Mouse (Mus musculus) heart, embryonic 16.5 days (tissue): Measurements from ENCODE around the gene St6galnac3. TPM values are rescaled to one million over a fixed set of nuclear protein-coding genes. Genes with fewer than 3 reads are reported as not detected.

ENCODE experiments used
- ATAC-seq: fragments of 200-750 bp; cut with Nextera tagmentation; replicated peaks from 2 replicates; pipeline ENCODE4 v1.8.0; 2017; ENCODE audit warnings: moderate number of reproducible peaks; ENCODE audit not compliant: insufficient read depth, low FRiP score; ENCODE audit errors: extremely low read depth
- H3K27ac ChIP-seq: fragments of 300-500 bp; sonication (generic); 2 replicates; pipeline ENCODE4 v1.5.1; 2014; ENCODE audit warnings: mild to moderate bottlenecking, low read length, control low read depth, moderate library complexity
- H3K27me3 ChIP-seq: fragments of 300-500 bp; sonication (generic); 2 replicates; pipeline ENCODE4 v1.6.1; 2014; ENCODE audit warnings: low read length, mixed read lengths; ENCODE audit not compliant: control insufficient read depth, insufficient read depth
- H3K36me3 ChIP-seq: fragments of 300-500 bp; sonication (generic); 2 replicates; pipeline ENCODE4 v1.6.1; 2014; ENCODE audit not compliant: control insufficient read depth, insufficient read depth
- H3K4me1 ChIP-seq: fragments of 300-500 bp; sonication (generic); 2 replicates; pipeline ENCODE4 v1.6.1; 2014; ENCODE audit warnings: low read length, mixed read lengths; ENCODE audit not compliant: control insufficient read depth, insufficient read depth
- H3K4me2 ChIP-seq: fragments of 300-500 bp; sonication (generic); 2 replicates; pipeline ENCODE4 v1.6.1; 2014; ENCODE audit warnings: low read depth, mild to moderate bottlenecking, control low read depth, low read length
- H3K4me3 ChIP-seq: fragments of 300-500 bp; sonication (generic); 2 replicates; pipeline ENCODE4 v1.5.1; 2014; ENCODE audit warnings: mild to moderate bottlenecking, control low read depth, low read length
- H3K9ac ChIP-seq: fragments of 300-500 bp; sonication (generic); 2 replicates; pipeline ENCODE4 v1.6.1; 2014; ENCODE audit warnings: low read length, control low read depth
- H3K9me3 ChIP-seq: fragments of 300-500 bp; sonication (generic); replicated peaks from 2 replicates; pipeline ENCODE4 v1.6.1; 2016; ENCODE audit warnings: low read length; ENCODE audit not compliant: control insufficient read depth
- WGBS: fragments of 180-500 bp; shearing (Covaris S2); extraction: QIAGEN DNeasy Blood & Tissue Kit; methylation state at CpG from one replicate; pipeline ENCODE4 v1.1.7; 2014; 5-methylcytosine and 5-hydroxymethylcytosine counted together
- polyA plus RNA-seq: library from polyadenylated mRNA; unstranded; fragments of >200 nt; fragmentation: Nextera tagmentation; extraction: Ambion mirVana; gene quantifications from 2 replicates; pipeline ENCODE4 v1.2.1, GENCODE M21; 2015

Gene St6galnac3
- polyA plus RNA-seq, 1 experiment from 2014 or later, result 20.8 TPM

DNA sequence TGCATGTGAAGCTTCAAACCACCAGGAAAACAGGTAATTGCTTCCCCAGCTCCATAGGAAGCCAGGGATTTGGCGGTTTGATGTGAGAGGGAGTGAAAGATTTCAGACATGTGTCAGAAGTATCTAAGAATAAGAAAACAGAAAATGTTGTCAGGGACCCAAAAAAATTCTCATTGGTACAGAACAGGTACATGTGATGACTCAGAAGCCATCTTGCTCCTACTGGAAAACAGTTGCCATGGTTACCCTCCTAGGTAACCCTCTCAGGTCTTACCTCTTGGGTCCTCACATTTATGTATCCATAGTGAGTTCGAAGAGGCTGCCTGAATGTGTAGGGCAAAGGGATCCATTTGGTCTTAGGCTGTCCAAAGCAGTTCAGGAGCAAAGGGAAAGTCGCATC lies 215.9 kb downstream of the St6galnac3 start:
- Histone ChIP-seq H3K4me3 (no peak overlapping the region), H3K27me3 (no peaks in the 10 kb centered on the region), H3K4me2 (no peak overlapping the region), H3K9ac (no peak overlapping the region), H3K27ac (no peak overlapping the region), H3K9me3 (no peaks in the 10 kb centered on the region), H3K4me1 (0 out of 2 replicates have a peak, but pooled peaks cover 3% of the 10 kb centered on the region), H3K36me3 (no peaks in the 10 kb centered on the region)
- ATAC-seq, result no peak
- 89% methylated on average over 3 of the region's 3 CpGs for WGBS

GRCm38 (mm10) chr3:153508592-153508991 lies 216.4 kb downstream of the St6galnac3 start:
- H3K27me3 ChIP-seq, result no peaks in the 10 kb centered on the region
- H3K4me3 ChIP-seq, result no peak overlapping the region
- no peaks in the 10 kb centered on the region for H3K36me3 ChIP-seq
- H3K9ac ChIP-seq, result no peak overlapping the region
- no peak for ATAC-seq
- H3K27ac ChIP-seq, result no peak overlapping the region
- H3K9me3 ChIP-seq, result no peaks in the 10 kb centered on the region
- no peak overlapping the region for H3K4me2 ChIP-seq
- H3K4me1 ChIP-seq, result 0 out of 2 replicates have a peak, but pooled peaks cover 3% of the 10 kb centered on the region
- 79% methylated on average over 2 of the region's 2 CpGs for WGBS

GRCm38 (mm10) chr3:153507599-153507998 lies 217.4 kb downstream of the St6galnac3 start:
- H3K4me3 ChIP-seq, result no peak overlapping the region
- no peak overlapping the region for H3K4me2 ChIP-seq
- no peak for ATAC-seq
- no peaks in the 10 kb centered on the region for H3K27me3 ChIP-seq
- no peaks in the 10 kb centered on the region for H3K36me3 ChIP-seq
- WGBS, result 81% methylated on average over 2 of the region's 2 CpGs
- H3K9ac ChIP-seq, result no peak overlapping the region
- no peaks in the 10 kb centered on the region for H3K9me3 ChIP-seq
- H3K27ac ChIP-seq, result no peak overlapping the region
- 0 out of 2 replicates have a peak, but pooled peaks cover 3% of the 10 kb centered on the region for H3K4me1 ChIP-seq

DNA sequence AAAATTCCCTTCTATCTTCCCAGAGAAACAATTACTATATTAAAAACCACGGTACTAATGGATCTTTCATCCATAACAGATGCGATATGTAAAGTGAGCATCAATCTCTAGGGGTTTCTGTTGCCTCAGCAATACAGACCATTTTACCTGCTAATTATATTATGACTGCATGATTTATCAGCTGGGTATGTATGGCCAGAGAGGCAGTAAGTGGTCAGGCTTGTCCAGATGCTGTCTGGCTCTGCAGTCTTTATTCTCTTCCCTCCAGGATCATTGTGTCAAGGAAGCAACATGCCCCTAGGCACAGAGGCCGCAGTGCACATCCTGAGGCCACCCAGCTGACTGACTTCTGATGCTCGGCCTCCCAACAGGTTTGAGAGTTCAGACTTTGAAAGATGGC lies 222.5 kb downstream of the St6galnac3 start:
- Histone ChIP-seq H3K9ac (no peak overlapping the region), H3K4me1 (no peaks in the 10 kb centered on the region), H3K4me3 (no peak overlapping the region), H3K4me2 (no peak overlapping the region), H3K27ac (no peak overlapping the region), H3K9me3 (no peaks in the 10 kb centered on the region), H3K36me3 (no peaks in the 10 kb centered on the region), H3K27me3 (no peaks in the 10 kb centered on the region)
- ATAC-seq, result no peak
- 82% methylated on average over 4 of the region's 4 CpGs for whole genome bisulfite sequencing

- Histone ChIP-seq H3K4me2 (no peak overlapping the region), H3K27me3 (no peaks in the 10 kb centered on the region), H3K27ac (no peak overlapping the region), H3K9me3 (no peaks in the 10 kb centered on the region), H3K36me3 (no peaks in the 10 kb centered on the region), H3K9ac (no peak overlapping the region), H3K4me1 (no peaks in the 10 kb centered on the region), H3K4me3 (no peak overlapping the region)
- 58% methylated on average over 3 of the region's 3 CpGs for WGBS
- ATAC-seq, result no peak
Measured at GRCm38 (mm10) chr3:153501333-153501877, 223.6 kb downstream of the St6galnac3 start.

DNA sequence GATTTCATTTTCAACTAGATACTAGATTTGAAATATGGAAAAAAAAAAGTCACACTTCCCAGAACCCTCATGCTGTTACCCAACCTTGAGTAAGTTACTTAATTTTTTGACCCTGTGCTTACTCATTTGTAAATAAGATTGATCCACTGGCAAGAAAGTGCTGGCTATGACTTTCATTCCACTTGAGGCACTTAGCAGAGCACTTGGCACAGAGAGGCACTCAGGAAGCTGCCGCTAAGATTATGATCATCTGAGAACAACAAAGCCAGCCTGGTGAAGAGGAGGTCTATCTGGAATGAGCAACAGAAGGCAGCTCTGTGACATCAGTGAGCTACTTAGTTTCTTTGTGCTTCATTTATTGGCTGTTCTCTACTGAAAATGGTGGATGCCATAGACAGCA lies 232.0 kb downstream of the St6galnac3 start:
- no peaks in the 10 kb centered on the region; the same call in 1 of the 2 replicates for H3K4me1 ChIP-seq
- no peaks in the 10 kb centered on the region for H3K27me3 ChIP-seq
- H3K36me3 ChIP-seq, result no peaks in the 10 kb centered on the region
- no peaks in the 10 kb centered on the region for H3K9me3 ChIP-seq
- no peak overlapping the region for H3K27ac ChIP-seq
- WGBS, result 26% methylated on average over 1 of the region's 1 CpGs
- H3K4me2 ChIP-seq, result no peak overlapping the region
- no peak overlapping the region for H3K4me3 ChIP-seq
- no peak overlapping the region for H3K9ac ChIP-seq
- ATAC-seq, result no peak

DNA sequence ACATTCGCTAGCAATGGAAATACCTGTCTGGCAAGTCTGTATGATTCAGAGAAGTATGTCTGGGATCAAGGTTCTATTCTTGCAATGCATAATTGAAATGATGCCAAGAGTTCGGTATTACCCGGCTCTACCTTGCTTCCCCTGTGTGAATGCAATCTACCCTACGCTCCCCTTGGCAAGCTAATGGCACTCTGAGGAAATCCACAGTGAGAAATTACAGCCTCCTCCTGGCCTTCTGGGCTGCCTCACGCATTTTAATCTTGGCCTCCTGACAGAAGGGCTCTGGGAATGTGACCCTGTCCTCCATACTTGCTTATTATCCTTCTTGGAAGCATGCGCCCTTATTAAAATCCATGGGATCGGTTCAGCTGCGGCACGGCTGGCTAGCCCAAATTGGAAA lies 235.3 kb downstream of the St6galnac3 start:
- no peaks in the 10 kb centered on the region for H3K36me3 ChIP-seq
- H3K4me1 ChIP-seq, result peaks cover 3% of the 10 kb centered on the region
- ATAC-seq, result no peak
- no peaks in the 10 kb centered on the region for H3K9me3 ChIP-seq
- H3K9ac ChIP-seq, result no peak overlapping the region
- no peak overlapping the region for H3K4me2 ChIP-seq
- H3K27ac ChIP-seq, result no peak overlapping the region
- no peak overlapping the region for H3K4me3 ChIP-seq
- no peaks in the 10 kb centered on the region for H3K27me3 ChIP-seq
- WGBS, result 75% methylated on average over 9 of the region's 9 CpGs

GRCm38 (mm10) chr3:153488931-153489330 lies 236.0 kb downstream of the St6galnac3 start:
- no peaks in the 10 kb centered on the region for H3K9me3 ChIP-seq
- 59% methylated on average over 5 of the region's 5 CpGs for WGBS

DNA sequence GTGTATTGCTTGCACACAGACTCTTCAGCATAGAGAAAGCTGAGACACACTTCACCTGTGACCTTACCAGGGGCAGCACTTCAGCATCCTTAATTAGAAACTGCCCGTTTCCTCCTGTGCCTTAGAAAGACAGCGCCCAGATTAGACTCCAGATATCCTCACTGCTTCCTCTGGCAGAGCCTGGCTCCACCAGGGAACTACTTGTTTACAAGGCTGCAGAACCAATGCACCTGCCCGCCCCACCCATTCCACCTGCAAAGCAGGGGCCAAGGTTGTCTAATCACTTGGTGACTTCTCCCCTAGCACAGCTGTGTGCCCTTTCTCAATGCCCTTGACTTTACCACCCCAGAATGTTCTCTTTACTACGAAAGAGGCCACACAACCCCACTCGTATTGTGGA lies 239.8 kb downstream of the St6galnac3 start:
- ATAC-seq, result no peak
- Histone ChIP-seq H3K27ac (no peak overlapping the region), H3K27me3 (no peaks in the 10 kb centered on the region), H3K4me1 (peaks cover 3% of the 10 kb centered on the region), H3K9ac (no peak overlapping the region), H3K36me3 (no peaks in the 10 kb centered on the region), H3K4me2 (no peak overlapping the region), H3K4me3 (no peak overlapping the region), H3K9me3 (no peaks in the 10 kb centered on the region)
- WGBS, result 75% methylated on average over 5 of the region's 5 CpGs

More at GRCm38 (mm10) chr3:153488931-153489330, 236.0 kb downstream of the St6galnac3 start:
- H3K27me3 ChIP-seq, result no peaks in the 10 kb centered on the region
- H3K4me2 ChIP-seq, result no peak overlapping the region
- H3K4me3 ChIP-seq, result no peak overlapping the region
- no peak overlapping the region for H3K9ac ChIP-seq
- no peak overlapping the region for H3K27ac ChIP-seq
- no peak for ATAC-seq
- H3K4me1 ChIP-seq, result peaks cover 3% of the 10 kb centered on the region
- H3K36me3 ChIP-seq, result no peaks in the 10 kb centered on the region
